Mouse (Mus musculus): ENCODE data around the gene Vwa7.
"Not testable (repeated sequence)": the region's sequence is repeated elsewhere in the genome, so short reads cannot be mapped to it uniquely, and the experiment has no call there.

GRCm38 (mm10) chr17:35005902-35006301, 10.5 kb upstream of the Vwa7 start:
- TF ChIP-seq POLR2A (IDR thresholded peaks at IDR 0.05; ENCODE audit: insufficient read length, low read depth); CEBPB (IDR thresholded peaks at IDR 0.05; ENCODE audit: insufficient read depth, poor library complexity, severe bottlenecking); MYOD1 (IDR thresholded peaks at IDR 0.05; ENCODE audit: control insufficient read depth in 1 of 3, insufficient read length in 2 of 3, low read depth in 2 of 3); SRF (IDR thresholded peaks at IDR 0.05; ENCODE audit: control insufficient read depth, insufficient read length, low read depth); REST (IDR thresholded peaks at IDR 0.05; ENCODE audit: insufficient read depth, insufficient read length); TCF12 (IDR thresholded peaks at IDR 0.05; ENCODE audit: insufficient read depth, poor library complexity, severe bottlenecking); E2F4 (IDR thresholded peaks at IDR 0.05; ENCODE audit: insufficient read depth): not testable (repeated sequence)

Measured in myocyte (in vitro differentiated cells).